Mouse (Mus musculus) embryonic facial prominence, embryonic 12.5 days (tissue): Measurements from ENCODE around the gene Scn1a. TPM values are rescaled to one million over a fixed set of nuclear protein-coding genes. Genes with fewer than 3 reads are reported as not detected.

ENCODE experiments used
- ATAC-seq: fragments of 200-750 bp; cut with Nextera tagmentation; 2 replicates; pipeline ENCODE4 v1.8.0; 2017; ENCODE audit not compliant: insufficient number of reproducible peaks, insufficient read depth, low FRiP score, low TSS enrichment
- H3K27ac ChIP-seq: fragments of 300-500 bp; sonication (generic); 2 replicates; pipeline ENCODE4 v1.5.1; 2016; ENCODE audit warnings: mild to moderate bottlenecking
- H3K27me3 ChIP-seq: fragments of 300-500 bp; sonication (generic); 2 replicates; pipeline ENCODE4 v1.6.1; 2016; ENCODE audit warnings: mild to moderate bottlenecking, moderate library complexity
- H3K36me3 ChIP-seq: fragments of 300-500 bp; sonication (generic); 2 replicates; pipeline ENCODE4 v1.6.1; 2016; ENCODE audit warnings: mild to moderate bottlenecking
- H3K4me1 ChIP-seq: fragments of 300-500 bp; sonication (generic); 2 replicates; pipeline ENCODE4 v1.6.1; 2016
- H3K4me2 ChIP-seq: fragments of 300-500 bp; sonication (generic); replicated peaks from 2 replicates; pipeline ENCODE4 v1.6.1; 2016; ENCODE audit warnings: mild to moderate bottlenecking, moderate library complexity
- H3K4me3 ChIP-seq: fragments of 300-500 bp; sonication (generic); 2 replicates; pipeline ENCODE4 v1.5.1; 2016; ENCODE audit warnings: mild to moderate bottlenecking
- H3K9ac ChIP-seq: fragments of 300-500 bp; sonication (generic); 2 replicates; pipeline ENCODE4 v1.6.1; 2016; ENCODE audit warnings: mild to moderate bottlenecking, moderate library complexity
- H3K9me3 ChIP-seq: fragments of 300-500 bp; sonication (generic); 2 replicates; pipeline ENCODE4 v1.6.1; 2016; ENCODE audit warnings: mild to moderate bottlenecking, moderate library complexity
- WGBS: fragments of 180-500 bp; shearing (Covaris S2); methylation state at CpG from one replicate; pipeline ENCODE4 v1.1.7; 2016; 5-methylcytosine and 5-hydroxymethylcytosine counted together
- polyA plus RNA-seq: library from polyadenylated mRNA; unstranded; fragments of >200 nt; fragmentation: Nextera tagmentation; extraction: Ambion mirVana; gene quantifications from 2 replicates; pipeline ENCODE4 v1.2.1, GENCODE M21; 2016

Scn1a gene
- polyA plus RNA-seq, 1 experiment from 2014 or later: 2.1 TPM

DNA sequence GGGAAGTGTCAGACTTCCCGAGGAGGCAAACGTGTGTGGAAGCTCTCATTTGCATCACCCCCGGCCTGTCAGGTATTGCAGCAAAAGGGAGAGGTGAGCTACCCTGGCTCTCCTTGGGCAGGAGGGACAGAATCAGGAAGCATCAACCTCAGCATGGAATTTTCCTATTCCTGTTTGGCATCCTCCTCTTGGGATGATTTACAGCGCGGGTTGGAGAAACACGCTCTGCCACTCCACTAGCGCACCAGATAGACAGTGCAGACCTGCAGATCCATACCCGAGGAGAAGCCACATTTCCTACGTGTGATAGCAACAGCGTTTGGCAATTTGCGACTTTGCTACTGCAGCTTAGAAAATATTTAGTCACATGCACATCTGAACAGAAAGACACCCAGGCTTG is 32.2 kb downstream of the Scn1a start:
- H3K27ac ChIP-seq: no peak overlapping the region
- WGBS: 24% methylated on average over 11 of the region's 11 CpGs
- H3K4me3 ChIP-seq: no peak overlapping the region
- H3K36me3 ChIP-seq: no peaks in the 10 kb centered on the region
- H3K9me3 ChIP-seq: no peaks in the 10 kb centered on the region
- no peak overlapping the region for H3K9ac ChIP-seq
- H3K4me2 ChIP-seq: peak overlapping the region; percentile 69
- H3K4me1 ChIP-seq: peaks cover 7% of the 10 kb centered on the region; the same call in 1 of the 2 replicates
- H3K27me3 ChIP-seq: peaks cover 13% of the 10 kb centered on the region
- no peak for ATAC-seq

DNA sequence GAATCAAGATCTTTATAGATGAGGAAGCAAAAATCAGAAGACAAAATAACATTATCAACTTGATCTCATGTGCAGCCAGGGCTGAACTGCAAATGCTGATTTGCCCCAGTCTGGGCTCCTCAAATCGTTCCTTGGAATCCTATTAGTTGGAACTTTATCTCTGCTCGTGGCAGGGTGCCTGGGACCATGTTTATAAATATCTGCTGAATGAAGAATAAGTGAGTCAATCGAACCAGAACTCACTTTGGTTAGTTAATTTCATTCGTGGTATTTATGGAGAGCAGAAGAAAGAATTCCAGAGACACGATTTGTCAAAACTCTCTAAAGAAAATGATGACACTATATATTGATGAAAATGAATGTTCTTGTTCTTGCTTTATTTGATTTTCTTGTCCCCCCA is 48.1 kb downstream of the Scn1a start:
- WGBS: 75% methylated on average over 5 of the region's 5 CpGs
- H3K4me2 ChIP-seq: no peak overlapping the region
- H3K4me1 ChIP-seq: no peaks in the 10 kb centered on the region
- H3K9ac ChIP-seq: no peak overlapping the region
- H3K9me3 ChIP-seq: no peaks in the 10 kb centered on the region
- H3K27me3 ChIP-seq: no peaks in the 10 kb centered on the region
- no peaks in the 10 kb centered on the region for H3K36me3 ChIP-seq
- H3K4me3 ChIP-seq: no peak overlapping the region
- no peak overlapping the region for H3K27ac ChIP-seq
- no peak for ATAC-seq

DNA sequence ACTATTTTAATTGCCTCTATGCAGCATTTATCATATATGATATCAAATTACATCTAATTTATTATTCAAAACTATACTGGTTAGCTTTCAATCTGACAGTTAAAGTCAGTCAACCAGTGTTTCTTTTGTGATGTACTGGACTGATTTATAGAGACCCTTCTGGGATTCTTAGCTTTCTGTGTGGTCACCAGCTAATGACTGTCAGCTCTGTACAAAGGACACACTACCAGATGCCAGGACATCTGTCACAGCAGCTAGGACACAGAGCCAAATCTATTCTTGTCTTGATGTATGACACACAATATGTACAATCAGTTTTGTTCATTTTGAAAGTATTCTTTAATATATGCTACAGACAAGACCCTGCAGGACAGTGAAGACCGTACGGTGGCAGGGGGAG is 72.7 kb downstream of the Scn1a start:
- no peak for ATAC-seq
- no peaks in the 10 kb centered on the region for H3K4me1 ChIP-seq
- 86% methylated on average over 2 of the region's 2 CpGs for WGBS
- H3K9ac ChIP-seq: no peak overlapping the region
- H3K4me3 ChIP-seq: no peak overlapping the region
- no peak overlapping the region for H3K4me2 ChIP-seq
- no peaks in the 10 kb centered on the region for H3K9me3 ChIP-seq
- no peaks in the 10 kb centered on the region for H3K36me3 ChIP-seq
- H3K27ac ChIP-seq: no peak overlapping the region
- no peaks in the 10 kb centered on the region for H3K27me3 ChIP-seq

DNA sequence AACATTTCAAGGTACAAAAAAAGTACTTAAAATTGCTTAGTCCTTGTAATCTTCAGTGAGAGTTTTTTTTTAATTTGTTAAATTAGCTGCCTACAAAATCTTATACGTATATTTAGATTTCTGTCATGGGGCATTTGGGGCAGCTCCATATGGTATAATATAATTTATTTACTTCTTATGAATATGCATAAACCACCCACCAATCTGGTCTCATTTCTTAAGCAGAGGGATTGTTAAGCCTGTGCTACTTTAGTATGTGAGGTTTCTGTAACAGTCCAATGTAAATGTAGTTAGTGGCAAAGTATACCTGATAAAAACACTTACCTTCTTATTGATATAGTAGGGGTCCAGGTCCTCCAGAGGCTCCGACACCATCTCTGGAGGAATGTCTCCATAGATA is 90.0 kb downstream of the Scn1a start:
- WGBS: 93% methylated on average over 2 of the region's 2 CpGs
- H3K36me3 ChIP-seq: no peaks in the 10 kb centered on the region
- H3K4me1 ChIP-seq: no peaks in the 10 kb centered on the region
- no peak overlapping the region for H3K4me2 ChIP-seq
- H3K4me3 ChIP-seq: no peak overlapping the region
- no peak overlapping the region for H3K9ac ChIP-seq
- H3K27ac ChIP-seq: no peak overlapping the region
- H3K9me3 ChIP-seq: no peaks in the 10 kb centered on the region
- no peak for ATAC-seq
- H3K27me3 ChIP-seq: no peaks in the 10 kb centered on the region

DNA sequence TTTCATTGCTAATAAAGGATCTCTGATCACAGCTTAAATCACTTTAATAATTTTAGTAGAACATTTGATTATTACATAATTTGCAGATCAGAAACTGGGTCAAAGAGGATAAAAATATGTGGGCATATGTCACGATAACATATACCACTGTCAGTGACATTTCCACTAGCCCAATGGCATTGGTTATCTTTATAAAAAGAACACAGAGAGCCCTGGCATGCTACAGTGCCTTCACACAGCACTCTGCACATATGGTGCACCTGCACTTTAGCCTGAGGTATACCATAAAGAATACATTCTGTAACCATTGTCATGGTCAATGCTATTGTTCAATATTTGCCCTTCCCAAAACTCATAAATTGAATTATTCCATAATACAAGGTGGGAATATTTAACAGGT is 94.0 kb downstream of the Scn1a start:
- WGBS: 92% methylated on average over 1 of the region's 1 CpGs
- Histone ChIP-seq H3K9me3 (no peaks in the 10 kb centered on the region), H3K4me3 (no peak overlapping the region), H3K4me2 (no peak overlapping the region), H3K4me1 (no peaks in the 10 kb centered on the region), H3K27ac (no peak overlapping the region), H3K36me3 (no peaks in the 10 kb centered on the region), H3K27me3 (no peaks in the 10 kb centered on the region), H3K9ac (no peak overlapping the region)
- no peak for ATAC-seq

GRCm38 (mm10) chr2:66346181-66346580 is 94.5 kb downstream of the Scn1a start:
- Histone ChIP-seq H3K4me2 (no peak overlapping the region), H3K9ac (no peak overlapping the region), H3K36me3 (no peaks in the 10 kb centered on the region), H3K4me1 (no peaks in the 10 kb centered on the region), H3K4me3 (no peak overlapping the region), H3K9me3 (no peaks in the 10 kb centered on the region), H3K27ac (no peak overlapping the region), H3K27me3 (no peaks in the 10 kb centered on the region)
- 77% methylated on average over 3 of the region's 3 CpGs for WGBS
- no peak for ATAC-seq

DNA sequence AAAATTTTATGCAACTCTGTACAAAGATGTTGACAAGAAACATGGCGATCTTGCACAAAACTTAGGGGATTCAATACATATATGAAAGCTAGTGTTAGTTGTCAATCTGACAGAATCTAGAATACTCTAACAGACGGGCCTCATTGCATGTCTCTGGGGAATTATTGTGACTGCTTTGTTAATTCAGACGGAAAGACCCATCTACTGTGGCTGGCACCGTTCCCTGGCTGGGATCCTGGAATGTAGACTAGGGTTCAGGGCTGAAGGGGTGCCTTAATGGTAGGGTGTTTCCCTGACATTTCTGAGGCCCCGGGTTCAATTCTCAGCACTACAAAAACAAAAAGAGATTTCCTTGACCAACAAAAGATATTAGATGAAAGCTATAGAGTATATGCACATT is 103.2 kb downstream of the Scn1a start:
- no peak for ATAC-seq
- Histone ChIP-seq H3K36me3 (no peaks in the 10 kb centered on the region), H3K4me2 (no peak overlapping the region), H3K9me3 (no peaks in the 10 kb centered on the region), H3K27ac (no peak overlapping the region), H3K9ac (no peak overlapping the region), H3K4me1 (no peaks in the 10 kb centered on the region), H3K27me3 (no peaks in the 10 kb centered on the region), H3K4me3 (no peak overlapping the region)
- WGBS: 60% methylated on average over 5 of the region's 5 CpGs

GRCm38 (mm10) chr2:66336396-66336795 is 104.2 kb downstream of the Scn1a start:
- no peaks in the 10 kb centered on the region for H3K9me3 ChIP-seq
- H3K27me3 ChIP-seq: no peaks in the 10 kb centered on the region
- 77% methylated on average over 6 of the region's 6 CpGs for WGBS
- H3K4me2 ChIP-seq: no peak overlapping the region
- ATAC-seq: no peak
- no peak overlapping the region for H3K4me3 ChIP-seq
- H3K4me1 ChIP-seq: no peaks in the 10 kb centered on the region
- no peak overlapping the region for H3K9ac ChIP-seq
- H3K36me3 ChIP-seq: no peaks in the 10 kb centered on the region
- no peak overlapping the region for H3K27ac ChIP-seq

GRCm38 (mm10) chr2:66272551-66272950 is 168.1 kb downstream of the Scn1a start:
- no peaks in the 10 kb centered on the region for H3K27me3 ChIP-seq
- H3K36me3 ChIP-seq: no peaks in the 10 kb centered on the region
- no peak overlapping the region for H3K4me3 ChIP-seq
- H3K4me2 ChIP-seq: no peak overlapping the region
- 79% methylated on average over 3 of the region's 3 CpGs for WGBS
- H3K27ac ChIP-seq: no peak overlapping the region
- H3K9ac ChIP-seq: no peak overlapping the region
- H3K9me3 ChIP-seq: no peaks in the 10 kb centered on the region
- no peaks in the 10 kb centered on the region for H3K4me1 ChIP-seq
- no peak for ATAC-seq

- 0 out of 2 replicates have a peak, but pooled peaks cover 7% of the 10 kb centered on the region for H3K36me3 ChIP-seq
- ATAC-seq: peak; percentile 99
- H3K4me3 ChIP-seq: peak within 1 kb of the TSS; percentile 64
- peak within 1 kb of the TSS; percentile 69 for H3K9ac ChIP-seq
- H3K27me3 ChIP-seq: no peaks in the 10 kb centered on the region
- peaks cover 9% of the 10 kb centered on the region; the same call in 1 of the 2 replicates for H3K4me1 ChIP-seq
- peak within 1 kb of the TSS; percentile 71 for H3K27ac ChIP-seq
- WGBS: under 1% methylated on average over 56 of the region's 56 CpGs
- H3K9me3 ChIP-seq: no peaks in the 10 kb centered on the region
- peak within 1 kb of the TSS; percentile 45 for H3K4me2 ChIP-seq
These were observed 184.2 kb downstream of the Scn1a start, which contains the start of gene Ttc21b for GRCm38 (mm10) chr2:66256220-66257131. Gene Ttc21b (minus strand): TSS chr2:66256617.

DNA sequence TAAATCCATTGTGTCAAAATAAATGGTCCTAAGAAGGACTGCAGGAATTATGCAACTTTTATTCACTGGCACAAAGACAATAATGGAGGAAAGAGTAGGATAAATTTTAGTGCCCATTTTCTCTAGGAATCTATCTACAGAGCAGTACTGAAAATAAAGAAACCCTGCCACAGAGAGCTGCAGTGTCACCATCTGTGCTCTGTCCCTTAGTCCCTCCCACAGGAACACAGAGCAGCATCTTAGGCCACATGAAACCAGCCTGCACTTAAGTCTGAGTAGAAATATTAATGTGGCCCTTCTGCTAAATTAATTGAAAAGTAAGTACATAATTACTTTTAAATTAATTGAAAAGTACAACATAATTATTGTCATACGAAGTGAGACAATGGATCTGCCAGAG is 196.6 kb downstream of the Scn1a start:
- Histone ChIP-seq H3K4me3 (no peak overlapping the region), H3K27me3 (no peaks in the 10 kb centered on the region), H3K36me3 (peaks cover 28% of the 10 kb centered on the region), H3K4me2 (no peak overlapping the region), H3K27ac (no peak overlapping the region), H3K9ac (no peak overlapping the region), H3K9me3 (no peaks in the 10 kb centered on the region), H3K4me1 (no peaks in the 10 kb centered on the region)
- 67% methylated on average over 1 of the region's 1 CpGs for WGBS
- no peak for ATAC-seq

- H3K4me3 ChIP-seq: no peak overlapping the region
- H3K36me3 ChIP-seq: peaks cover 18% of the 10 kb centered on the region
- H3K27me3 ChIP-seq: no peaks in the 10 kb centered on the region
- 86% methylated on average over 1 of the region's 1 CpGs for WGBS
- H3K4me1 ChIP-seq: no peaks in the 10 kb centered on the region
- no peak overlapping the region for H3K9ac ChIP-seq
- no peak overlapping the region for H3K27ac ChIP-seq
- H3K4me2 ChIP-seq: no peak overlapping the region
- no peak for ATAC-seq
- no peaks in the 10 kb centered on the region for H3K9me3 ChIP-seq
These were observed 200.3 kb downstream of the Scn1a start for GRCm38 (mm10) chr2:66240334-66240733.
